Mouse (Mus musculus) B cell, adult 2 months (primary cell): ENCODE results near the gene Slc39a5.

Experiments
- DNase-seq, 2 experiments: peaks; one replicate each; pipeline ENCODE4 v3.0.0; 2022

Slc39a5 gene

GRCm38 (mm10) chr10:128401056-128401455 is at the start of gene Slc39a5:
Gene Slc39a5, minus strand, starts transcription at chr10:128401229.
- no peak for DNase-seq

GRCm38 (mm10) chr10:128445407-128445806 is 44.4 kb upstream of the Slc39a5 start:
- no peak for DNase-seq

DNA sequence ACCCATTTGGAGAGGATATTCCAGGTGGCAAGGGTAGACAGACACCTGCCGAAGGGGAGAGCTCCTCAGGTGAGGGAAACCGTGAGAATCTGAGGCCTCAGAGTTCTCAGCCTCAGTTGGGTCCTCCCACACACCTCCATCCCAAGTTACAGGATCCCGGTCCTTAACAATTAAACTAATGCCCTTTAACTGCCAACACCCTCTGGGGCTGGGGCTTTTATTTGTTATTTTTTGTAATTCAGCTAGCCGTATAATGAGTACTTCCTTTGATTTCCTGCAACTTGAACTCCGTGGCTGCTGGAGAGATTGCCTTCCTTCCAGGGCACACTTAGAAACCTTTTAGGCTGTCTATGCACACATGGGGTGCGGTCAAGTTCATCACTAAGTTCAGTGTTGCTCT is 43.3 kb upstream of the Slc39a5 start:
- no peak for DNase-seq

- no peak for DNase-seq
Measured at GRCm38 (mm10) chr10:128442718-128443117, 41.7 kb upstream of the Slc39a5 start.

- no peak for DNase-seq
Measured at GRCm38 (mm10) chr10:128441324-128442119, 40.5 kb upstream of the Slc39a5 start.

- peak; percentile 51 to 55 for DNase-seq
Measured at GRCm38 (mm10) chr10:128440407-128440806, 39.4 kb upstream of the Slc39a5 start.

- DNase-seq: peak; percentile 75 to 79
Measured at GRCm38 (mm10) chr10:128438675-128439279, 37.7 kb upstream of the Slc39a5 start.

GRCm38 (mm10) chr10:128436376-128436775 is 35.3 kb upstream of the Slc39a5 start:
- peak in 1 of 2 experiments; percentile 14 for DNase-seq

DNA sequence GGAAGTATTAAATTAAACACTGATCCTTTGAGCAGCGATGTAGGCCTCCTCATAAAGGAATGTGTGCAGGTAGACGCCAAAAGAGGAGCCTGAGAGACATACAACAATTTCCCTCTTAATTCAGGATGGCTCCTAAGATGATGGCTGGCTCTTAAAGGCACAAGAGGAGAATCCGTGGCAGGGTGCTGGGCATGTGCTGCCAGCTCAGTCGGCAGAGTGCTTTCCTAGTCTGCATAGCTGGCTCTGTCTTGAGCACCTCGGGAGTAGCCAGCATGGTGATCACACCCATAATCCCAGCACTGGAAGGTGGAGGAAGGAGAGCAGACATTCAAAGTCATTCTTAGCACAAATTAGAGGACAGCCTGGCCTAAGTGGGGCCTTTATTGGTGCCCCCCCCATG is 34.8 kb upstream of the Slc39a5 start:
- no peak for DNase-seq

DNA sequence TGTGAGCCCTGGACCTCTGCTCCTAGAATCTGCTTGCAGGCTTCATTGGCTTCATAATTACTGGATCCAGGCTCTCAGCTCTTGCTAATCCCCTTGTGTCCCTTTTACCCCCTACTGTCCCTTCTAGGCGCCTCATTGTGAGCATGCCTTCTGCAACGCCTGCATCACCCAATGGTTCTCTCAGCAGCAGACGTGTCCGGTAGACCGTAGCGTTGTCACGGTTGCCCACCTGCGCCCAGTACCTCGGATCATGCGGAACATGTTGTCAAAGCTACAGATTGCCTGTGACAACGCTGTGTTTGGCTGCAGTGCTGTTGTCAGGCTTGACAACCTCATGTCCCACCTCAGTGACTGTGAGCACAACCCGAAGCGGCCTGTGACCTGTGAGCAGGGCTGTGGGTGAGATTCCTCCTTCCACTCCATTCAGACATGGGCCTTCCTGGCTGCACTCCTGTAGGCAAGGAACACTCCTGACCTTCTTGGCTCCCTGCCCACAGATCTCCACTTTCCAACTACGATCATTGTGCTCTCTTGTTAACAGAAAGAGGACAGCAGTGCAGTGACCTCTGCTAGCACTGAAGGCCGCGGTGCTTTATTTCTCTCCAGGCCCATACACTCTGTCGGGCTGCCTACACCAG is 34.3 kb upstream of the Slc39a5 start:
- peak; percentile 70 to 75 for DNase-seq

- peak; percentile 72 for DNase-seq
Measured at GRCm38 (mm10) chr10:128434681-128435080, 33.7 kb upstream of the Slc39a5 start.

GRCm38 (mm10) chr10:128433417-128433816 is 32.4 kb upstream of the Slc39a5 start:
- DNase-seq: no peak

GRCm38 (mm10) chr10:128429454-128429853 is 28.4 kb upstream of the Slc39a5 start:
- DNase-seq: no peak

- no peak for DNase-seq
Measured at GRCm38 (mm10) chr10:128429052-128429451, 28.0 kb upstream of the Slc39a5 start.

GRCm38 (mm10) chr10:128425260-128425659 is 24.2 kb upstream of the Slc39a5 start:
- no peak for DNase-seq

DNA sequence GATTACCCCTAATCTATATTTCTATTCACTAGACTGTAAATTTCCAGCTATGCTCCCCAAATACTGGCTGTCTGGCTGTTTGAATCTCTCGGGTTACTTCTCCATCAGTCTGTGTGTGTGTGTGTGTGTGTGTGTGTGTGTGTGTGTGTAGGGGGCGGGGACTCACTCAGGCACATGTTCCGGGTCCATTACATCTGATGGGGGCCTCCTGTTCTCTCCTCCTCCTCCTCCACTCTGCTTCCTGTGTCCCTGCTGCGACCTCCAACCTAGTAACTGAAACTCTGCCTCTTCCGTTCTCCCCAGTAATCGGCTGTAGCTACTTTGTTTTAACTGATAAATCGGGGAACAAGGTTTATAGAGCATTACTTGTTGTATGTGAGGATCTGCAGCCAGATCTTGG is 23.6 kb upstream of the Slc39a5 start:
- DNase-seq: peak; percentile 57

GRCm38 (mm10) chr10:128422426-128422825 is 21.4 kb upstream of the Slc39a5 start:
- no peak for DNase-seq

GRCm38 (mm10) chr10:128414848-128415247 is 13.8 kb upstream of the Slc39a5 start:
- DNase-seq: no peak

GRCm38 (mm10) chr10:128413076-128413475 is 12.0 kb upstream of the Slc39a5 start:
- no peak for DNase-seq

DNA sequence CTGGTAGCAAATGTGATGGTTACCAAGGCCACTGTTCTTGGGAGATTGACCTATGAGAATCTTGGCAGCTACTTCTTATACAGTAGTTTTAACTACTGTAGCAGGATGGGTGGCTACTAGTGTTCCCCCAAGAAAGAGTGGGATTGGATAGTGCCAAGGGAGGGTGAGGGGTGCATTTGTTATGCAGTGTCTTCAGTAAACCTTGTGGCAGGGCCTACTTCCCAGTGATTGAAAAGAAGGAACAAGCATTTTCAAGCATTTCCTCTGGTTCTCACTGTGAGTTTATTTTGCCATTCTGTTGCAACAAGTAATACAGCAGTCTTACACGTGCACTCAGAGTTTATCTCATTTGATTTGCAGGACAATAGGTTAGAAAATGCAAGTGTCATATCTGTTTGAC is 11.5 kb upstream of the Slc39a5 start:
- no peak for DNase-seq

GRCm38 (mm10) chr10:128412055-128412381 is 11.0 kb upstream of the Slc39a5 start:
- DNase-seq: peak in 1 of 2 experiments; percentile 25

GRCm38 (mm10) chr10:128411211-128412054 is 10.4 kb upstream of the Slc39a5 start, which contains the start of the genes Nabp2 and Rnf41:
Gene Nabp2, minus strand, starts transcription at chr10:128411492.
Gene Rnf41, plus strand, starts transcription at chr10:128411657.
- peak; percentile 98 for DNase-seq

- peak; percentile 15 to 21 for DNase-seq
Measured at GRCm38 (mm10) chr10:128410560-128410845, 9.5 kb upstream of the Slc39a5 start.
